Mouse (Mus musculus) heart, postnatal 0 days (tissue): Measurements from ENCODE around the gene Sertad2. TPM values are rescaled to one million over a fixed set of nuclear protein-coding genes. Genes with fewer than 3 reads are reported as not detected.
A peak's percentile ranks its signal among the peaks of the same experiment; 100 is the strongest.

Source experiments
- ATAC-seq: fragments of 200-750 bp; cut with Nextera tagmentation; 2 replicates; pipeline ENCODE4 v1.8.0; 2017; ENCODE audit warnings: low read depth, moderate number of reproducible peaks, moderate library complexity; ENCODE audit not compliant: insufficient read depth
- DNase-seq: peaks from one replicate; pipeline ENCODE4 v3.0.0-alpha.2; 2016; ENCODE audit warnings: low spot score
- H3K27ac ChIP-seq: fragments of 300-500 bp; sonication (generic); 2 replicates; pipeline ENCODE4 v1.5.1; 2014; ENCODE audit warnings: low read depth, mild to moderate bottlenecking
- H3K27me3 ChIP-seq: fragments of 300-500 bp; sonication (generic); 2 replicates; pipeline ENCODE4 v1.6.1; 2014; ENCODE audit warnings: low read length, mixed read lengths; ENCODE audit not compliant: control insufficient read depth, insufficient read depth
- H3K36me3 ChIP-seq: fragments of 300-500 bp; sonication (generic); replicated peaks from 2 replicates; pipeline ENCODE4 v1.6.1; 2014; ENCODE audit warnings: low read length, mixed read lengths; ENCODE audit not compliant: control insufficient read depth, insufficient read depth
- H3K4me1 ChIP-seq: fragments of 300-500 bp; sonication (generic); 2 replicates; pipeline ENCODE4 v1.6.1; 2014; ENCODE audit warnings: antibody characterized with exemption; ENCODE audit not compliant: control insufficient read depth, insufficient read depth
- H3K4me2 ChIP-seq: fragments of 300-500 bp; sonication (generic); 2 replicates; pipeline ENCODE4 v1.6.1; 2014; ENCODE audit warnings: low read depth, mild to moderate bottlenecking, low read length, moderate library complexity
- H3K4me3 ChIP-seq: fragments of 300-500 bp; sonication (generic); 2 replicates; pipeline ENCODE4 v1.5.1; 2014; ENCODE audit warnings: low read depth, low read length
- H3K9ac ChIP-seq: fragments of 300-500 bp; sonication (generic); replicated peaks from 2 replicates; pipeline ENCODE4 v1.6.1; 2014; ENCODE audit warnings: low read depth, low read length, mixed read lengths
- H3K9me3 ChIP-seq: fragments of 300-500 bp; sonication (generic); replicated peaks from 2 replicates; pipeline ENCODE4 v1.6.1; 2016; ENCODE audit warnings: low read length; ENCODE audit not compliant: control insufficient read depth
- CTCF ChIP-seq: IDR thresholded peaks from 2 replicates; pipeline ENCODE4 v1.5.1; 2016; ENCODE audit warnings: antibody characterized with exemption, control low read depth, low read depth
- EP300 ChIP-seq: IDR thresholded peaks from 2 replicates; pipeline ENCODE4 v1.6.1; 2016; ENCODE audit warnings: antibody characterized with exemption, low read depth
- WGBS: fragments of 180-500 bp; shearing (Covaris S2); extraction: QIAGEN DNeasy Blood & Tissue Kit; methylation state at CpG from one replicate; pipeline ENCODE4 v1.1.7; 2014; 5-methylcytosine and 5-hydroxymethylcytosine counted together
- polyA plus RNA-seq: library from polyadenylated mRNA; unstranded; fragments of >200 nt; fragmentation: Nextera tagmentation; extraction: Ambion mirVana; gene quantifications from 2 replicates; pipeline ENCODE4 v1.2.1, GENCODE M21; 2015
- total RNA-seq: library from RNA; depleted of rRNA; stranded (reverse); fragments of >200 nt; gene quantifications from 2 replicates; pipeline ENCODE4 v1.2.3, GENCODE M21; 2014; ENCODE audit warnings: low replicate concordance

Gene Sertad2
- total and polyA plus RNA-seq, 2 experiments from 2014 or later = 33.3 to 33.5 TPM

GRCm38 (mm10) chr11:20631026-20631940 is 88.2 kb downstream of the Sertad2 start:
- Histone ChIP-seq H3K27ac (peak overlapping the region; percentile 100), H3K27me3 (no peaks in the 10 kb centered on the region), H3K4me2 (peak overlapping the region; percentile 63), H3K9me3 (no peaks in the 10 kb centered on the region), H3K9ac (peak overlapping the region; percentile 39; the same call in 1 of the 2 replicates), H3K4me1 (peaks cover 42% of the 10 kb centered on the region), H3K36me3 (no peaks in the 10 kb centered on the region), H3K4me3 (peak overlapping the region; percentile 97)
- WGBS = 1% methylated on average over 35 of the region's 36 CpGs
- peak; percentile 90 for ATAC-seq
- peak; percentile 97 for DNase-seq
- no peak; the same call in 1 of the 2 replicates for TF ChIP-seq CTCF
- peak; percentile 86 for TF ChIP-seq EP300

- H3K27ac ChIP-seq = peak overlapping the region; percentile 100
- DNase-seq (peak; percentile 70), ATAC-seq (peak; percentile 87)
- under 1% methylated on average over 57 of the region's 67 CpGs for WGBS
- H3K36me3 ChIP-seq = no peaks in the 10 kb centered on the region
- no peaks in the 10 kb centered on the region for H3K9me3 ChIP-seq
- peak overlapping the region; percentile 63 for H3K4me2 ChIP-seq
- TF ChIP-seq CTCF (no peak), EP300 (0 out of 2 replicates have a peak, but pooled peaks have one; percentile 28)
- H3K9ac ChIP-seq = peak overlapping the region; percentile 98
- peak overlapping the region; percentile 97 for H3K4me3 ChIP-seq
- no peaks in the 10 kb centered on the region for H3K27me3 ChIP-seq
- H3K4me1 ChIP-seq = peaks cover 46% of the 10 kb centered on the region
Measured at GRCm38 (mm10) chr11:20631941-20632618, 89.0 kb downstream of the Sertad2 start.

GRCm38 (mm10) chr11:20632619-20632965 is 89.5 kb downstream of the Sertad2 start:
- H3K4me1 ChIP-seq = peaks cover 46% of the 10 kb centered on the region
- DNase-seq (peak; percentile 65), ATAC-seq (no peak)
- H3K27ac ChIP-seq = peak overlapping the region; percentile 100
- H3K4me3 ChIP-seq = peak overlapping the region; percentile 97
- H3K27me3 ChIP-seq = no peaks in the 10 kb centered on the region
- H3K9me3 ChIP-seq = no peaks in the 10 kb centered on the region
- peak overlapping the region; percentile 63 for H3K4me2 ChIP-seq
- no peaks in the 10 kb centered on the region for H3K36me3 ChIP-seq
- WGBS = under 1% methylated on average over 13 of the region's 13 CpGs
- peak overlapping the region; percentile 98 for H3K9ac ChIP-seq
- no peak for TF ChIP-seq CTCF
- TF ChIP-seq EP300 = no peak

- Histone ChIP-seq H3K9ac (no peak overlapping the region), H3K36me3 (no peaks in the 10 kb centered on the region), H3K4me3 (no peak overlapping the region), H3K9me3 (no peaks in the 10 kb centered on the region), H3K27me3 (no peaks in the 10 kb centered on the region), H3K4me1 (peaks cover 45% of the 10 kb centered on the region), H3K27ac (no peak overlapping the region), H3K4me2 (no peak overlapping the region)
- WGBS = 84% methylated on average over 1 of the region's 1 CpGs
- no peak for DNase-seq
- no peak for TF ChIP-seq EP300
- TF ChIP-seq CTCF = no peak
- ATAC-seq = no peak
Measured at GRCm38 (mm10) chr11:20634543-20634942, 91.5 kb downstream of the Sertad2 start.

GRCm38 (mm10) chr11:20635646-20636045 is 92.6 kb downstream of the Sertad2 start:
- peak overlapping the region; percentile 44; the same call in 1 of the 2 replicates for H3K4me2 ChIP-seq
- DNase-seq = no peak
- H3K27me3 ChIP-seq = no peaks in the 10 kb centered on the region
- H3K9me3 ChIP-seq = no peaks in the 10 kb centered on the region
- H3K4me3 ChIP-seq = 0 out of 2 replicates have a peak overlapping the region, but pooled peaks have one; percentile 4
- no peak for TF ChIP-seq EP300
- TF ChIP-seq CTCF = no peak
- no peaks in the 10 kb centered on the region for H3K36me3 ChIP-seq
- ATAC-seq = no peak
- H3K4me1 ChIP-seq = peaks cover 56% of the 10 kb centered on the region
- WGBS = 39% methylated on average over 6 of the region's 6 CpGs
- peak overlapping the region; percentile 67 for H3K27ac ChIP-seq
- H3K9ac ChIP-seq = no peak overlapping the region; the same call in 1 of the 2 replicates
